Mouse (Mus musculus) heart, adult 2 months (tissue): ENCODE results near the gene Svbp. TPM values are rescaled to one million over a fixed set of nuclear protein-coding genes. Genes with fewer than 3 reads are reported as not detected.

Experiments used
- DNase-seq, 2 experiments: peaks; one replicate each; pipeline ENCODE4 v3.0.0; 2021
- H3K27ac ChIP-seq: fragments of 200-600 bp; 2 replicates; pipeline ENCODE4 v1.8.1; 2022
- H3K27me3 ChIP-seq: fragments of 200-500 bp; 2 replicates; pipeline ENCODE4 v1.6.1; 2012; ENCODE audit warnings: mild to moderate bottlenecking, low read length, inconsistent platforms, mixed read lengths; ENCODE audit not compliant: control insufficient read depth, insufficient read depth
- H3K36me3 ChIP-seq: fragments of 200-500 bp; 2 replicates; pipeline ENCODE4 v1.6.1; 2012; ENCODE audit warnings: low read length, inconsistent platforms; ENCODE audit not compliant: control insufficient read depth, insufficient read depth
- H3K4me1 ChIP-seq: fragments of 200-500 bp; 2 replicates; pipeline ENCODE4 v1.6.1; 2011; ENCODE audit warnings: low read length; ENCODE audit not compliant: control insufficient read depth, insufficient read depth
- H3K4me3 ChIP-seq: fragments of 200-600 bp; 2 replicates; pipeline ENCODE4 v1.8.1; 2022
- H3K79me2 ChIP-seq: fragments of 200-500 bp; replicated peaks from 2 replicates; pipeline ENCODE4 v1.6.1; 2012; ENCODE audit warnings: mild to moderate bottlenecking, inconsistent platforms, low read length, moderate library complexity, mixed read lengths; ENCODE audit not compliant: control insufficient read depth, insufficient read depth
- H3K9ac ChIP-seq: fragments of 200-500 bp; 2 replicates; pipeline ENCODE4 v1.6.1; 2012; ENCODE audit warnings: low read depth, mild to moderate bottlenecking, control low read depth, inconsistent platforms, low read length, mixed read lengths
- CTCF ChIP-seq: fragments of 200-600 bp; IDR thresholded peaks from 2 replicates; pipeline ENCODE4 v1.8.1; 2022; ENCODE audit warnings: antibody characterized with exemption, mild to moderate bottlenecking, moderate library complexity
- EP300 ChIP-seq: fragments of 200-500 bp; IDR thresholded peaks from 2 replicates; pipeline ENCODE4 v1.6.1; 2011; ENCODE audit warnings: low read depth, low read length, control low read depth; ENCODE audit not compliant: insufficient read depth
- POLR2A ChIP-seq: fragments of 200-500 bp; IDR thresholded peaks from 2 replicates; pipeline ENCODE4 v1.6.1; 2011; ENCODE audit warnings: mild to moderate bottlenecking, low read depth, low read length, control low read depth; ENCODE audit not compliant: insufficient read depth
- WGBS: fragments of 180-500 bp; shearing (Covaris S2); methylation state at CpG from one replicate; pipeline ENCODE4 v1.1.7; 2018; 5-methylcytosine and 5-hydroxymethylcytosine counted together
- intact Hi-C: fragments of 180-260 bp; cut with DNase I; formaldehyde crosslinking; loops from one replicate; pipeline ENCODE4 v1.15.1; 2025
- polyA plus RNA-seq: library from polyadenylated mRNA; depleted of rRNA; stranded (reverse); fragments of >200 nt; gene quantifications from 2 replicates; pipeline ENCODE4 v1.2.3, GENCODE M21; 2012
- total RNA-seq, 2 experiments: library from RNA; stranded (reverse); gene quantifications; 2 replicates each; pipeline ENCODE4 v1.2.3; 2021

The Svbp gene
- total and polyA plus RNA-seq, 3 experiments, result 13.6 to 20.3 (median 17.5) TPM

GRCm38 (mm10) chr4:119161358-119161757 is 33.7 kb upstream of the Svbp start:
- H3K79me2 ChIP-seq, result no peaks in the 10 kb centered on the region
- no peaks in the 10 kb centered on the region for H3K4me1 ChIP-seq
- no peak for DNase-seq
- H3K27me3 ChIP-seq, result no peaks in the 10 kb centered on the region
- no peak overlapping the region for H3K27ac ChIP-seq
- no peak overlapping the region for H3K9ac ChIP-seq
- intact Hi-C loops, result no loop called here
- no peaks in the 10 kb centered on the region for H3K36me3 ChIP-seq
- no peak for TF ChIP-seq CTCF
- TF ChIP-seq POLR2A, result no peak
- no peak for TF ChIP-seq EP300
- H3K4me3 ChIP-seq, result no peak overlapping the region
- WGBS, result 72% methylated on average over 3 of the region's 3 CpGs

DNA sequence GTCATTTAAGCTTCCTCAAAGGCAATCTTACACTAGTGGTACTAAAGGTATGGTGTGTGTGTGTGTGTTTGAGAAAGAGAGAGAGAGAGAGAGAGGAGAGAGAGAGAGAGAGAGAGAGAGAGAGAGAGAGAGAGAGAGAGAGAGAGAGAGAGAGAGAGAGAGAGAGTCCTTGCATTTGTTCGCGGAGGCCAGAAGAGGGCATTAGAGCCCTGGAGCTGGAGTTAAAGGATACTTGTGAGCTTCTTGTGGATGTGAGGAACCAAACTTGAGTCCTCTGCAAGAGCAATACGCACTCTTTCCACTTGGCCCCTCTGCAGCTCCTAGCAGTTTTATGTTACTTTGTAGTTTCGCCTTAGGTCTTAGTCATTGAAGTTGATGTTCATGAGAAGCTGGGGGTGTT is 32.1 kb upstream of the Svbp start:
- H3K4me1 ChIP-seq, result no peaks in the 10 kb centered on the region; the same call in 1 of the 2 replicates
- H3K4me3 ChIP-seq, result no peak overlapping the region
- TF ChIP-seq CTCF, result 0 out of 2 replicates have a peak, but pooled peaks have one; percentile 6
- no peak for TF ChIP-seq EP300
- H3K36me3 ChIP-seq, result no peaks in the 10 kb centered on the region
- WGBS, result 78% methylated on average over 4 of the region's 4 CpGs
- no peak overlapping the region for H3K27ac ChIP-seq
- DNase-seq, result no peak
- intact Hi-C loops, result no loop called here
- H3K9ac ChIP-seq, result no peak overlapping the region
- no peaks in the 10 kb centered on the region for H3K79me2 ChIP-seq
- no peaks in the 10 kb centered on the region for H3K27me3 ChIP-seq

- Histone ChIP-seq H3K27me3 (no peaks in the 10 kb centered on the region), H3K9ac (no peak overlapping the region), H3K4me3 (no peak overlapping the region), H3K27ac (no peak overlapping the region), H3K36me3 (no peaks in the 10 kb centered on the region), H3K4me1 (no peaks in the 10 kb centered on the region; the same call in 1 of the 2 replicates), H3K79me2 (no peaks in the 10 kb centered on the region)
- intact Hi-C loops, result no loop called here
- TF ChIP-seq CTCF, result no peak
- 48% methylated on average over 7 of the region's 7 CpGs for WGBS
- no peak for DNase-seq
These were observed 29.2 kb upstream of the Svbp start for GRCm38 (mm10) chr4:119165916-119166315.

GRCm38 (mm10) chr4:119167068-119167467 is 28.0 kb upstream of the Svbp start:
- intact Hi-C loops, result no loop called here
- Histone ChIP-seq H3K27ac (no peak overlapping the region), H3K36me3 (no peaks in the 10 kb centered on the region), H3K27me3 (no peaks in the 10 kb centered on the region), H3K4me3 (no peak overlapping the region), H3K9ac (no peak overlapping the region), H3K79me2 (0 out of 2 replicates have a peak, but pooled peaks cover 1% of the 10 kb centered on the region), H3K4me1 (no peaks in the 10 kb centered on the region; the same call in 1 of the 2 replicates)
- no peak for TF ChIP-seq EP300
- TF ChIP-seq POLR2A, result no peak
- DNase-seq, result no peak
- WGBS, result 89% methylated on average over 4 of the region's 4 CpGs

DNA sequence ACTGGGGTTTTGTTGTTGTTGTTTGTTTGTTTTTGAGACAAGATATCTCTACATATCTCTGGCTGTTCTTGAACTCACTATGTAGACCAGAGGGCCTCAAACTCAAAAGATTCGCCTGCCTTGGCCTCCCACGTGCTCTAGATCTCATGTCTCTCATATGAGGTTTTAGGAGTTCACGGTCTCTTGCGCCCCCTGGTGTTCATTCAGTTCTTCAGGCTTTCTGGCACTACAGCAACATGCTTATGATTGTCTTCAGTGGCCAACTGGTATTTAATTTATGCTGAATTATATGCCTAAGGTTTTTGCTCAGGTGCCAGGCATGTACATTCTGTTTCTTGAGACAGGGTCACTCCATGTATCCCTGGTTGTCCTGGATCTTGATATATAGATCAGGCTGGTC is 27.4 kb upstream of the Svbp start:
- WGBS, result 5% methylated on average over 4 of the region's 4 CpGs
- peak; percentile 73 to 76 for DNase-seq
- Histone ChIP-seq H3K27ac (no peak overlapping the region), H3K36me3 (no peaks in the 10 kb centered on the region), H3K4me3 (no peak overlapping the region), H3K27me3 (no peaks in the 10 kb centered on the region), H3K9ac (no peak overlapping the region), H3K4me1 (no peaks in the 10 kb centered on the region; the same call in 1 of the 2 replicates), H3K79me2 (0 out of 2 replicates have a peak, but pooled peaks cover 1% of the 10 kb centered on the region)
- TF ChIP-seq CTCF (peak; percentile 94), POLR2A (no peak), EP300 (peak; percentile 60; the same call in 1 of the 2 replicates)
- intact Hi-C loops, result loop anchor here (1.0 kb wide), 1 partner anchor 162 kb away; no protein-coding TSS in a partner anchor

- H3K9ac ChIP-seq, result peak overlapping the region; percentile 85
- peak overlapping the region; percentile 92 for H3K4me3 ChIP-seq
- peaks cover 6% of the 10 kb centered on the region for H3K4me1 ChIP-seq
- intact Hi-C loops, result loop anchor here (5.0 to 10.0 kb wide), 2 partner anchors 61 to 548 kb away; partner anchors contain the start of genes Cfap57 and Ebna1bp2
- H3K79me2 ChIP-seq, result 0 out of 2 replicates have a peak, but pooled peaks cover 1% of the 10 kb centered on the region
- no peaks in the 10 kb centered on the region for H3K27me3 ChIP-seq
- peak overlapping the region; percentile 89 for H3K27ac ChIP-seq
- H3K36me3 ChIP-seq, result no peaks in the 10 kb centered on the region
- WGBS, result 27% methylated on average over 18 of the region's 18 CpGs
- DNase-seq, result no peak
- TF ChIP-seq POLR2A, result no peak
- no peak for TF ChIP-seq CTCF
- no peak for TF ChIP-seq EP300
These were observed 22.0 kb upstream of the Svbp start for GRCm38 (mm10) chr4:119172919-119173650.
